Mouse (Mus musculus) natural killer cell, adult 2 months (primary cell): ENCODE measurements around the gene Cyp11a1.

Experiments used
- DNase-seq, 2 experiments: peaks; one replicate each; pipeline ENCODE4 v3.0.0; 2022; ENCODE audit warnings: low spot score in 2 of 2

The Cyp11a1 gene

DNA sequence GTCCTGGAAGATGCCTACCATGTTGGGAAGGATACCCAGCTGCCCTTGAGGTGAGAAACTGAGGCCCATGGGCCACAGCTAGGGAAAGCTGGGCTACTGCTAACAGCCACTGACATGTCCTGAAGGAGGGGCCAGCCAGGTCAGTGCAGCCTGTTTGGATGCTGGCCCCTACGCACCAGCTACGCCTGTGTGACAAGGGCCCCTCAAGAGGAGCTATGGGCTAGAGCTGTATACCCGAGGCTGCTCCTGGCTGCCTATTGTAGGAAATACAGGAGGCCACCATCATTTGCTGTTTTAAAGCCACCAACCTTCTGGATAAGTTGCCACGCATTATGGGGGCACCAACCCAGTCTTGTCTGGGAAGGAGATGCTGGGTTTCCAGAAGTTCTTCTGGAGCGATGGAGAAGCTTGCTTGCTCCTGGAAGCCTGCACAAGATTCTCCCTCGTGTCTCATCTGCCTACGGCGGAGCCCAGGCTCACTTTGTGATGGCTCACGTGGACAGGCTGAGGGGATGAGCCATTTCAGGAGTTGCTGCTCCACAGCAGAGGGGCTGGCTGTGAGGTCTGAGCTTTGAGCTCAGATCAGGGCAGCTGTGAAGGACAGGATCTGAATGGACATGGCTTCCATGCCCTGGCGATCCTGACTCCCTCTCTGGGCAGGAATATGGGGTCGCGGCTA is 2.3 kb downstream of the Cyp11a1 start:
- DNase-seq: no peak

DNA sequence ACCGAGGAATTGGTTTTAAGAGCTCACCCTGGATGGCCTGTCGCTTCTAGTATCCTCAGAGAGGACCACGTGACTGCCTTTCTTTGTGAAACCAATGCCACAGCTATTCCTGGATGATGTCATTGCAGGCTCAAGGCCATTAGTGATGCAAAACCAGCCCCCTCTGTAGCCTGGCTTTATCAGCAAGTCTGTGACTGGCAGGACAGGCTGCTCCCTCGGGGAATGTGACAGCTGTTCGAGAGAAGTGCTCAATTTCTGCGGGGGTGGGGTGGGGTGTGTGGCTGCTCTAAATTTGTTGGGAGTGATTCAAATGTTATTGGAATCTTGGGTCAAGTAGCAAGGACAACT is 2.8 kb downstream of the Cyp11a1 start:
- no peak for DNase-seq

DNA sequence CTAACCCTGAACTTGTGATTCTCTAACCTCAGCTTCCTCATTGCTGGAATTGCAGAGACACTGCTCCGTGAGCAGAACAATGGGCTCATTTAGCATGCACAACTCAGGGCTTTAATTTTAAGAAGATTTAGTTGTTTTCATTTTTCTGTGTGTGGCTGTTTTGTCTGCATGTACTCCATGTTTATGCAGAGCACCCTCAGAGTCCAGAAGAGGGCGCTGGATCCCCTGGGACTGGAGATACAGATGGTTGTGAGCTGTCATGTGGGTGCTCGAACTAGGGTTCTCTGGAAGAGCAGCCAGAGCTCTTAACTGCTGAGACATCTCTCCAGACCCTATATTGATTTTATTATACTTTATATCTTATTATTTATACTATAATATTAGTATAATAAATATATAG is 3.4 kb downstream of the Cyp11a1 start:
- no peak for DNase-seq

DNA sequence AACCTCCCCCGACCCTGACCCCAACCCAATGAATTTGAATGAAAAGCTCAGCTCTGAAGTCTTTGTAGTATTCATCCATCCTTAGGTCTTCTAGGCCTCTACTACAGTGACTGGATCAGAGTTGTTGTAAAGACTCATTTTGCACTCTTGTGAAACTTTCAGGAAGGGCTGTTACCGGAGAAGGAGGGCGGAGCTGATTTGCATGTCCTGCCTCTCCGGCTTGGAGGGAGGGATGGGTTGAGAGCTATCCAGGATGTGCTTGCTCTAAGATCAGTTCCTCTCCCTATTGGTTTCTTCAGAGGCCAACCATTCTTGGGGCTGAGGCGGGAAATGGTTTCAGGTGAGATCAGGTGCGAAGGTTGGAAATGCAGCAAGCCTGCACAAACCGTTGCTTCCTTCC is 4.8 kb downstream of the Cyp11a1 start:
- no peak for DNase-seq

DNA sequence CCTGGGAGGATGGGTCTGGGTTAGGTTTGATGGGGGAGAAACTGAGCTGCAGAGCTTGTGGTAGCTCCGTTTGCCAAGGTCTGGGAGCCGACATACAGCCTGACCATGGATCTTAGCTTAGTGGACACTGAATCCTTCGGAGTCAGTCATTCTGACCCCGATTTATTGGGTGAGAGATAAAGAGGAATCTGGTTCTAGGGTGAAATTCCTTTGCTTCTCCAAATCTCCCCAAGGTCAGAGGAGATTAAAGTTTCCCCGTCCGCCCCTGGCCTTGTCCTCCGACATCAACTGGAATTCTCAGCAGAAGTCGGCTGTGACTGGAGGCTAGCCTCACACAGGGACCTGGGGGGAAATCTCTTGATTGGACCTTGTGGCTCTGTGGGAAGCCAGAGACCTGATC is 5.3 kb downstream of the Cyp11a1 start:
- DNase-seq: no peak

DNA sequence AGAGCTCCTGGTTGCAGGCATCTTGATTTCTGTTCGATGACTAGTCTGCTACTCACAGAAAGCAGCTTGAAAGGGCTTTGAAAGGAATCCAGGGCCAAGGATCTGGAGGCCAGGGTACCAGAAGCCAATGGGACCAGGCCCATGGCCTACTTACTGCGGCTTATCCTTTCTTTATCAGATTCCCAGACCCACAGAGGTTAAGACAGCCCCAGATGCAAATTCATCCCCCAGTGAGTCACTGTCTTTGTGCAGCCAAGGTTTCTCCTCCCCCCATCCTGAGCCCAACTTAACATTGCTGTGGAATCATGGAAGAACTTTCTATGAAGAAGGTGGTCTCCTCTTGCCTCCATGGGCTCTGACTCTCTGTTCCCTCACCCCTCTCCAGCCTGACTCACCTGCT is 6.3 kb downstream of the Cyp11a1 start:
- no peak for DNase-seq

DNA sequence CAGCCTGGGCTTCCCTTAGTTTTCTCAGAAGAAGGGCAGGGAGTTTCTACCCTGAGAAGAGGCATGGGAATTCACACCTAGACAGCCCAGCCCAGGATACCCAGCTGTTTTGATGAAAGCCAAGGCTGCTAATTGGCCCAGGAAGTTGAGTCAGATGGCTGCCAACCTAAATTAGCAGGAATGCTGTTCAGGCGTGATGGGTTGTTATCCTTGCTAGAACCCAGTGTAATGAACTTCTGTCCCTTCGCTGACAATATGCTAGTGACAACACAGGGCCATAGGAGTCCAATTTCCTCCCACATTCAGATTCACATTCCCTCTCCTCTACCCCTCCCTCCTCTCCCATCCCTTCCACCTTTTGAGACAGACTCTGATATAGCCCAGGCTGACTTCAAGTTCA is 6.7 kb downstream of the Cyp11a1 start:
- DNase-seq: no peak

DNA sequence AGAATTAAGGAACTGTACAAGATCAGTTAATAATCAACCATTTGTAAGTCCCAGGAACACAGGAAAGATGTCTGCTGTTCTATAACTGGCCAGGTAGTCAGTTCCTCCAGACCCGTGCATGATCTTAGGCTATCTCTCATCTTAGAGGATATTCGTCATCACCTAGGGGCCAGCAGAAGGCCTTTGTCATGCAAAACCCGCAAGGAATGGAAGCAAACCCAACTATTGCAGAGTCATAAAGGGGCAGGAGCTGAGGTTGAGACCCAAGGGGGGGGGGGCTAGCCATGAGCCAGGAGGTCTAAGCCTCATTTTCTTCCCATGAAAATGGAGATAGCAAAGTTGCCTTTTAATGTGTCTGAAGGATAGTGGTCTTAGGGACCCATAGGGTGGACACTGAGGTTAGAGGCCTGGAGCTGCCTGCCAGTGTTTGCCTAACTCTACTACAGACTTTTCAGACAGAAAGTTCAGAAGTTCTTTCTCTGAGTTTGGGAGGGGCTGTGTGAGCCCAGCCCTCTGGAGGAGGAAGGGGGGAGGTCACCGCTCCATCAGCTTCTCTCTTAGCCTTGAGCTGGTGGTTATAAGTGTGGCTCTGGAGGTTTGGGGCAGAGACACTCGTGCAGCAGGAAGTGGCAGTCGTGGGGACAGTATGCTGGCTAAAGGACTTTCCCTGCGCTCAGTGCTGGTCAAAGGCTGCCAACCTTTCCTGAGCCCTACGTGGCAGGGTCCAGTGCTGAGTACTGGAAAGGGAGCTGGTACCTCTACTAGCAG is 8.4 kb downstream of the Cyp11a1 start:
- peak in 1 of 2 experiments; percentile 31 for DNase-seq

DNA sequence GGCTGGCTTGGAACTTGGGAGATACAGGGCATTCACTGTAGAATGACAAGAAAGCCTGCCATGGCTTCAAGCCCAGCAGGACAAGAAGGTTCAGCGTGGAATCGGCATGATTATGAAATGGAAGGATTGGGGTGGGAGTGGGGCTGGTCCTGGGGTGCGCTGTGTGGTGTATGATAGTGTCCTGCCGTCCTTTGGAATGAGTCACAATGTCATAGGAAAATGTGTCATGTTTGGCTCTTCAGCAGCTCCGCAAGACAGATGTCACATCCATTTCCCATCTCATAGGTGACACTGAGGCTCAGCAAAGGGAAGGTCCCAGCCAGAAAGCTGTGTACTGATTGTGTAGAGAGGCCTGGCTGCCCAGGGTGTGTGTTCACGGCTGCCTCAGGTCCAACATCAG is 9.6 kb downstream of the Cyp11a1 start:
- no peak for DNase-seq

DNA sequence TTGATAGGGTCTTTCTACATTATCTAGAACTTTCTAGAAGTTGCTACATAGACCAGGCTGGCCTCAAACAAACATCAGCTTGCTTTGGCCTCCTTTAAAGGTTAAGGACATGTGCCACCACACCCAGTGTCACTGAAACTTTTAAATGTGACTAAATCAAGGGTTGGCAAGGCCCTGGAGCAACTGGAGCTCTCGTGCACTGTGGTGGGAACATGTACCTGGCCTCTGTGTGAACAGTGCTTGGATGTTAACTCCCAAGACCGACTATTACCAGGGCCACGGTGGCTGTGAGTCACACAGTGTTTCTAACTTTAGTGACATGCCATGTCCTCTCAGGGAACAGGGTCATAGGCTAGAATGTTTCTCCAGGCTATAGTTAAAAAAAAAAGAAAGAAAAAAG is 10.8 kb downstream of the Cyp11a1 start:
- no peak for DNase-seq

DNA sequence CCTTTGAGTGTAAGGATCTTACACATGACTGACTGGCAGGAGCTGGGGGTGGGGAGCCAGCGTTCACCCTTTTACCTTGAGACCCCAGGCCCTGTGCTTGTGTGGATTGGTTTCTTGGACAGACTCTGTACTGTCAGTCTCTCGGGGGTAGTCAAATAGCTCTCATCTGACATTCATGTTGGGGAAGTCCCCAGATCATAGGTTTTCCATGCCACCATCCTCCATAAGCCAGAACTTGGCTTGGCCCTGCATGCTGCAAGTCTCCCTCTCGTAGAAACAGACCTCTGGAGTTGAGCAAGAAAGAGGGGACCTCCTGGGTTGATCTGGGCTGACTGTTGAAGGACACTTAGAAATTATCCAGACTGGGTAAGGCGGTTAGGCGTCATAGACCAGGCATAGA is 12.2 kb downstream of the Cyp11a1 start:
- DNase-seq: no peak

DNA sequence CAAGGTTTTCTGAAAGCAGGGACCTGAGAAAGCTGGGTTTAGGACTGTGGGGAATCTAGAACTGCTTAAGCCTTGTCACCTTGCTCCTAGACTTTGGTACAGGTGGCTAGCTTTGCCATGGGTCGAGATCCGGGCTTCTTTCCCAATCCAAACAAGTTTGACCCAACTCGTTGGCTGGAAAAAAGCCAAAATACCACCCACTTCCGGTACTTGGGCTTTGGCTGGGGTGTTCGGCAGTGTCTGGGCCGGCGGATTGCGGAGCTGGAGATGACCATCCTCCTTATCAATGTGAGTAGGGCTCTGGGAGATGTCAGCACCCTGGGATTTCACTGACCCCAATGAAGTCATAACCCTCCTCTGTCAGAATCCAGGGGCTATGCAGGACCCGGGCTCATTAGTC is 19.8 kb downstream of the Cyp11a1 start:
- DNase-seq: no peak

DNA sequence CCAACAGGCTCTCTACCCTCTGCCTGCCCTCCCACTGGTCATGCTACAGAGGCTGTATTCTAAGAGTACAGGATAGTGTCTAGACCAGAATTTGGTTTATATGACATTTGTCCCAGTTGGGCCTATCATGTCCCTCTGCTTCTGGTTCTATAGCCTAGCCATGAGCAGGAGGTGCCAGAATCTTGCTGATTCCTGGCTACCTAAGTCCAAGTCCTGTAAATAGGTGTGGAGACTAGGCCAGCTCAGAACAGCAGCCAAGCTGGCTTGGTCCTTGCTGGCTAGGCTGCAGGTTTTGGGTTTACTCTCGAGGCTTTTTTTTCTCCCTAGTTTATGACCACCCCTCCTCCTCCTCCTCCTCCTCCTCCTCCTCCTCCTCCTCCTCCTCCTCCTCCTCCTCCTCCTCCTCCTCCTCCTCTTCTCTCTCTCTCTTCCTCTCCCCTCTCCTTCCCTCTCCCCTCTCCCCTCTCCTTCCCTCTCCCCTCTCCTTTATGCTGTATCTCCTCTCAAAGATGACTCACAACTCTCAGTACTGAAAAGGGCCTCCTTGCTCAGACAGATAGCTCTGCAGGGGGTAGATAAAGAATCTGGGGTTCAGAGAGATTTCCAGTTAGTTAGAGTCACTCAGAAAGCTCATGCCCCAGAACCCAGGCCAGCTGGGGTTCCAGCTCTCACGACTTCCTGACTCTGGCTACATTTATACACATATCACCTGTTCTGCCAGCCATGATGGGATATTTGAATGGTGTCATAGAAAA is 21.4 kb downstream of the Cyp11a1 start:
- no peak for DNase-seq

DNA sequence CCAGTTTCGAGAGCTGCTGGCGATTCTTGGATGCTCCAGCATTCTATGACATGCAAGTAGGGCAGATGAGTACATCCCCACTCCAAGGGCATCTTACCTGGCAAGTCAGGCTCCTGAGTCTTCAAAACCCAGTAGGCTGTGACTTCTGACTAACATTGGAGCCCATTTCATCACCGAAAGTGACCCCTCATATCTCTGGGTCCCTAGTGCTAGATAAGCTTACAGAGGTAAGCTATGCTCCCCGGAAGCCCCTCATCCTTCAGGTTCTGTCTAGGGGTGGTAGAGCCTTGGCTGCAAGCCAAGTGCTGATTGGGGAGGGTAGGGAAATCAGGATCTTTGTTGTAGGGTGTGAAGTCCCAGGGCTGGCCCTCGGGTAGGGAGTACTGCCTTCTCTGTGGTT is 22.6 kb downstream of the Cyp11a1 start:
- no peak for DNase-seq

DNA sequence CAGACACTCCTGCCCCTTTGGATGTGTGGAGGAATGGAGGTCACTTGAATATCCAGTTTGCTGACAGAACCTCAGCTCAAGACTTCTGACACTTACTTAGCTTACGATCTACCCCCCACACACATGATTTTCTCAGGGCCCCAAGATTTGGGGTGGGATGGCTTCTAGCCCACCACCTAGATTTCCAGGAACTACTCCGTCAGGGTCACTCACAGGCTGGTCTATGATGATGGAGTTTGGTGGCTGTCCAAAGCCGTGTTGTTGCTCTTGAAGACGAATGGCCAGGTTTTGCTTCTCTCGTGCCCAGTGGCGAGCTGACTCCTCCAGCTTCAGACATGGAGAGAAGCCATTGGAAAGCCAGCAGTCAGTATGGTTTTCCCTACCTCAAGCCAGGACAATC is 23.4 kb downstream of the Cyp11a1 start:
- no peak for DNase-seq

DNA sequence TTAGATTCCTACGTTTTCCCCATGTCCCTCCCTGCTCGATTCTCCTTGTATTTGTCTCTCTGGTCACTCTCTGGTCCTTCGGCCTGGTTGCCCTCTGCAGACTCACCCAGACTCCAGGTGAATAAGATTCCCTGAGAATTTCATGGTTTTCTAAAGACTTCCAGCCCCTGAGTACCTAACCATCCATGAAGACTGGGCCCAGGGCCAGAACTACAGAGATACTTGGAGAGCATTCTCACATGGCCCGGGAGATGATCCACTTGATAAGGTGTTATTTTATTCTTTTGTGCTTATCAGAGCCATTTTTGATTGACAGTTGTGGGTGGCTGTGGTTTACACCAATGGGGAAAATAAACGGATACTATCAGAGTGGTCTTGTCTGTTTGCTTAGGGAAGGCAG is 25.7 kb downstream of the Cyp11a1 start:
- no peak for DNase-seq

DNA sequence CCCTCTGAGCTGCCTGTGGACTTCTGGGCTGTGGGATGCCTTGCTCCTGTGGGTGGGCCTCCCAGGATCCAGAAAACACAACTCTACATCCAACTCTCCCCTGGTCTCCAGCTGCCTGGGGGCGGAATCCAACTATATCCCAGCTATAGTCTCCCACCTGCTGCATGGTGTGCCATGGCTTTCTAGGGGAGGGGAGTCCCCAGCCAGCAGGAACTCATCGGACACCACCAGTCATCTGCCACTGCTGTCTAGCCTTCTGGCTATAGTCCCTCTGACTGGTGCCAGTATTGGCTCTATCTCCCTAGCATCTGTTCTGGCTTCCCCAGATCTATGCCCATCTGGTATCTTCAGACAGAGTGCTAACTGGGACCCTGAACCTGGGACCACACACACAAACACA is 29.3 kb downstream of the Cyp11a1 start:
- DNase-seq: no peak

DNA sequence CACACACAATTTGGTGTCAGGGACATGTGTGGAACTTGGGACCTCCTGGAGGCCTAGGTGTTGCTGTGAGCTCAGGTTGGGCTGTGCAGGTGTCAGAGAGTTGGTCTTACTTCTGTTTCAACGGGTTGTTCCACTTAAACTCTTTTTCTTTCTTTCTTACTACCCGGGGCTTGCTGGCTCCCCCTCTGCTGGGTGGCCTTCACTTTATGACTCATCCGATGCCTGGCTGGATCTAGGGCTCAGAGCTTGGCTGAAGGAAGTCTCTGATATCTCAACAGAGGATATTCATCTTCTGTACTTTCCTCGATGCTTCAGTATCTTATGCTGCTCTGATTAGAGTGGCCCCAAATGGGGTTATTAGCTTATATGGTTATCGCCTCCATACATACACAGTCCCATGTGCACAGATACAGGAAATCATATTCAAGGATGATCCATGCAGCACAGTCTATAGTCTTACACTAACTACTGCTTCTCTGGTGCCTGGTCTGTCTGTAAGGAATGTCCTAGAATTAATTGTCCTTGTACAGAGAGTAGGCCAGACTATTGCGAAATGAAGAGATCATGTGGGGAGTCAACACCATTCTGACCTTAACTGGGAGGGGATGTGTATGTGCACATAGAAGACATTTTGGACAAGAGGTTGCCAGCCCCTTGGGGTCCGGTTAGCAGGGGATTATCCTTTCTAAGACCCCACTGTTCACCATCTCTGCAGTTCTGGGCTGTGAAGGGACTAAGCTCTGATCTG is 29.9 kb downstream of the Cyp11a1 start:
- DNase-seq: no peak

DNA sequence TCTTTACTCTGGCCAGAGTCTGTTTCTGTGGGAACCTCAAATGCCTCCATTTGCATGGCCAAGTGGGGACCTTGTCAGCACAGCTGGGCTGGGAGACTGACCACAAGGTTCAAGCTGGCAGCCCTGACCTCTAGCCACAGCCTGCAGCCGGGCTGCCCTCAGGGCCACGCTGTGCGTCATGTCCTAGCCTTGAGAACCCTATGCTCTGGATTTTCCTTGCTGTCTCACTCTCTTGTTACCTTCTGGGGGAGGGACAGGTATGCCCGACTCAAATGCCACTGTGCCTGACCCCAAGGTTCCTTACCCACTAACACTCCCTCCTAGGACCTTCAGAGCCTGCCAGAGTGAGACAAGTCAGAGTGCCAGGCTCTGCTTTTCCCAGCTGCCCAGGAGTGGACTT is 30.8 kb downstream of the Cyp11a1 start:
- DNase-seq: no peak

DNA sequence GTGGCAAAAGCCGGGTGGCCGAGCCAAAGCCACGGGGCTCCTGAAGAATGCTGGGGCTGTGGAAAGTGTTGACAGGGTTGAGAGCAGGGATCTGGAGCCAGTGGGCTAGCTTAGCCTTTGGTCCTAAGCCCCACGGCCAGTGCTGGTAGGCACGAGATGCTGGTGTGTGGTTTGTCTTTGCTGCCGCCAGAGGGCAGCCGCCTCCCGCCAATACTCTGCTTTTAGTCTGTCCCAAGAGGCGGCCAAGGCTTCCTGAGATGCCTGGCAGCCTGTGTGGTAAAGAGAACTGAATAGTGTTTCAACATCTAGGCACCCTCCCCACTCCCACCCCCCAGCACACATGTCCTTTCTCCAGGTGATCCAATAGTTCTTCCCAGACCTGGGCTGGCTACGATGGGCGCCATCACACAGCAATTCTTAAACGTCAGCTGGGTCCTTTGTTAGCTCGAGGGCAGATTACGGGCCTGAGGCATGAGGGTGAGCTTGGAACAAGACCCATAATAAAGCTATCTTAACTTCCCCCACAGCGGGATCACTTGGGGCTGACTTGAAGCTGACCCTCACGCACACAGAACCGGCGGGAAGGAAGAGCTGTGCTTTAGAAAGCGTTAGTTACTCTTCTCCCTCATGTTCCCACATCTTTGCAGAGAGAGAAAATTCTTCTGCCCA is 32.4 kb downstream of the Cyp11a1 start:
- peak; percentile 15 to 53 for DNase-seq

DNA sequence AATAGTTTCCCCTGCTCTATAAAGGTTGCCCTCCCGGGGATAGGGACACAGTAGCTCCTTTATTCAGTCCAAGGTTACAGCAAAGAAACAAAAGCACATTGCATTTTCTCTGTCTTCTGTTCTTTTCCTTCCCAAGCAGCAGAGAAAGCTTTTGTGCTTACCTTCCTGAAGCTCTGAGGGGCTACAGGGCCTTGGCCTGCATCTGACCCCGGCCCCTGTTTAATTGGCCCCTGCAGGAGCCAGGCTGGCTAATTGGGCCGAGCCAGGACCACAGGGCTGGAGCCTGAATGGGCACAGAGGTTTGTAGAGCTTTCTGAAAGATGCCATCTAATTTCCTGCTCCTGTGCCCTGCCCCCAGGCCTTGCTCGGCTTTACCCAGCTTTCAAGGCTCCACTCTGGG is 34.8 kb downstream of the Cyp11a1 start:
- no peak for DNase-seq

DNA sequence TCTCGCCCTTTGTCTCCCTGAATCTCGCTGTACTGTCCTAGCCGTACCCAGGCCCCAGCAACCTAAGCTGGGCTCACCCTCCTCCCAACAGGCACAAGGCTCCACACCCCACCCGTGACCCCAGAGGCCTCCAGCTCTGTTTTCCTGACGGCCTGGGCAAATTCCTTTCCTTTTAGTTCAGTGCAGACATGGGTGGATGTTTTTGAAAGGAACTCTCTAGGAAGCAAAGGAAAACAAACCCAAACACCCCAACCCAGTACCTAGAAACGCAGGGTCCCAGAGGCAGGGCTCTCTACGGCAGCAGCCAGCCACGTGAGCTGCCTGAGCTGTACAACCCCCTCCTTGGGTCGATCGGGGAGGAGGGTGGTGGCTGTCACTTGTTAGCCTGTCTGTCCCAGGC is 36.2 kb downstream of the Cyp11a1 start:
- no peak for DNase-seq
